Mouse (Mus musculus) cortical plate, adult 2 months (tissue): ENCODE data around the gene St3gal3. TPM values are rescaled to one million over a fixed set of nuclear protein-coding genes. Genes with fewer than 3 reads are reported as not detected.

Source experiments
- H3K27ac ChIP-seq: fragments of 200-500 bp; 2 replicates; pipeline ENCODE4 v1.5.1; 2012; ENCODE audit warnings: low read length, control low read depth, inconsistent platforms; ENCODE audit not compliant: insufficient read depth
- H3K4me1 ChIP-seq: fragments of 200-500 bp; 2 replicates; pipeline ENCODE4 v1.6.1; 2011; ENCODE audit warnings: low read length; ENCODE audit not compliant: control insufficient read depth, insufficient read depth
- H3K4me3 ChIP-seq: fragments of 200-500 bp; 2 replicates; pipeline ENCODE4 v1.5.1; 2011; ENCODE audit warnings: mild to moderate bottlenecking, low read length, control low read depth; ENCODE audit not compliant: insufficient read depth
- CTCF ChIP-seq: fragments of 200-500 bp; IDR thresholded peaks from 2 replicates; pipeline ENCODE4 v1.5.1; 2011; ENCODE audit warnings: mild to moderate bottlenecking, control low read depth, low read length; ENCODE audit not compliant: insufficient read depth; ENCODE audit errors: extremely low read depth
- POLR2A ChIP-seq: fragments of 200-500 bp; IDR thresholded peaks from 2 replicates; pipeline ENCODE4 v1.6.1; 2011; ENCODE audit warnings: mild to moderate bottlenecking, low read length, control low read depth; ENCODE audit not compliant: insufficient read depth; ENCODE audit errors: extremely low read depth
- polyA plus RNA-seq: library from polyadenylated mRNA; depleted of rRNA; stranded (reverse); fragments of >200 nt; gene quantifications from 2 replicates; pipeline ENCODE4 v1.2.3, GENCODE M21; 2012

Gene St3gal3
- polyA plus RNA-seq, 1 experiment = 52.3 TPM

DNA sequence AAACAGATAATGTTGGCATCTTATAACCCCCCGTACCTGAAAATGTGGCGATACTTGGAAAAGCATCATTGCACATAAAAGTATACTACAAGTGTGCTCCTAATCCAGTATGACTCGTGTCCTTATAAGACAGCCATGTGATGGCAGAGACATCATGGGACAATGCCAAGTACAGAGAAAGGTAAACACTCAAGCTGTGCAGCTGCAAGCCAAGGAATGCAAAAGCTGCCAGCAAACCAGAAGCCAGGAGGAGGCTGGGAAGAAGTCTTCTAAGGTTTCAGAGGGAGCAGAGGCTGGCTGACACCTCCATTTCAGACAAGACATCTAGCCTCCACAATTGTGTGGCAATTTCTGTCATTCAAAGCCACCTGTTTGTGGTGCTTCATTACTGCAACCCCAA lies 228.5 kb downstream of the St3gal3 start:
- no peak overlapping the region for H3K27ac ChIP-seq
- H3K4me1 ChIP-seq = peaks cover 14% of the 10 kb centered on the region; the same call in 1 of the 2 replicates
- TF ChIP-seq POLR2A = no peak
- no peak for TF ChIP-seq CTCF
- H3K4me3 ChIP-seq = no peak overlapping the region

GRCm38 (mm10) chr4:117904761-117905160 lies 230.0 kb downstream of the St3gal3 start:
- Histone ChIP-seq H3K27ac (no peak overlapping the region), H3K4me3 (no peak overlapping the region), H3K4me1 (peaks cover 14% of the 10 kb centered on the region; the same call in 1 of the 2 replicates)
- TF ChIP-seq POLR2A (no peak), CTCF (no peak)

- Histone ChIP-seq H3K27ac (no peak overlapping the region), H3K4me3 (no peak overlapping the region), H3K4me1 (peaks cover 12% of the 10 kb centered on the region; the same call in 1 of the 2 replicates)
- TF ChIP-seq POLR2A (no peak), CTCF (no peak)
Measured at GRCm38 (mm10) chr4:117904094-117904493, 230.6 kb downstream of the St3gal3 start.

GRCm38 (mm10) chr4:117898111-117898510 lies 236.6 kb downstream of the St3gal3 start:
- no peak overlapping the region for H3K4me3 ChIP-seq
- no peak overlapping the region for H3K27ac ChIP-seq
- H3K4me1 ChIP-seq = no peaks in the 10 kb centered on the region
- no peak for TF ChIP-seq CTCF
- no peak for TF ChIP-seq POLR2A

DNA sequence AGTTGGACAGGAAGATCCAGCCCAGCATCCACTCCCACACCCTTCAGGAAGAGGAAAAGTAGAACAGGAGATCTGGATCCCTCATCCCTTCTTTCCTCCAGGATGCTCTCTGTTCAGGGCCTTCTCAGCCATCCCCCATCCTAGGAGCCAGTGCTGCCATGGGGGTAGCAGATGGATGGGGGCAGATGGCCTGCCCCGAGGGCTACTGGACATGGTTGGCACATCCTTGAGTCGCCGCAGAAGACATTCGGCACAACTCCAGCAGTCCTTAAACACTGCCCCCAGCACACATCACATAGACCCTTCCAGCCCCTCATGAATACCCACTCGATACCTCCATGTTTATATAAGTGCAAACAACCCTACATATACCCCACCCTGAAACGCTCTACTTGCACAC lies 238.7 kb downstream of the St3gal3 start:
- Histone ChIP-seq H3K27ac (no peak overlapping the region), H3K4me1 (no peaks in the 10 kb centered on the region), H3K4me3 (no peak overlapping the region)
- TF ChIP-seq CTCF = no peak
- TF ChIP-seq POLR2A = no peak

DNA sequence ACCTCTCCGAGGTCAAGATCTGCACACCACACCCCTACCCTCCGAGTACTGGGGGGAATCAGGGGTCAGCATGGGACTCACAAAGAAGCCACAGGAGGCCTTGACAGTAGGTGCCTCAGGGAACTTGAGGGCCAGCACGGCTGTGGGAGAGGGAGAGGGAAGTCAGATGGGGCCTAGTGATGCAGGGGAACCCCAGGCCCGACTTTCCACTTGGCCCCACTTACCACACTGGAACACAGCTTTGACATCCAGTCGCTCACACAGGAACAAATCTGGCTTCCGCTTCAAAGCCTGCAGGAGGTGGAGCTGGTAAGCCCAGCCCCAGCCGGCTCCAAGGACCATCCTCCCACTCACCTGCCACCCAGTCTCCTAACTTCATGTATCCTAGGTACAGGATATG lies 239.4 kb downstream of the St3gal3 start:
- no peaks in the 10 kb centered on the region for H3K4me1 ChIP-seq
- no peak overlapping the region for H3K27ac ChIP-seq

GRCm38 (mm10) chr4:117894601-117895000 lies 240.1 kb downstream of the St3gal3 start:
- no peaks in the 10 kb centered on the region for H3K4me1 ChIP-seq
- no peak for TF ChIP-seq POLR2A
- no peak for TF ChIP-seq CTCF
- no peak overlapping the region for H3K4me3 ChIP-seq
- no peak overlapping the region for H3K27ac ChIP-seq

More for the DNA sequence above, 239.4 kb downstream of the St3gal3 start:
- H3K4me3 ChIP-seq = no peak overlapping the region
- TF ChIP-seq CTCF = no peak
- TF ChIP-seq POLR2A = no peak

- no peak for TF ChIP-seq POLR2A
- H3K4me1 ChIP-seq = no peaks in the 10 kb centered on the region
- no peak overlapping the region for H3K27ac ChIP-seq
- H3K4me3 ChIP-seq = no peak overlapping the region
Measured at GRCm38 (mm10) chr4:117893376-117893775, 241.3 kb downstream of the St3gal3 start.

DNA sequence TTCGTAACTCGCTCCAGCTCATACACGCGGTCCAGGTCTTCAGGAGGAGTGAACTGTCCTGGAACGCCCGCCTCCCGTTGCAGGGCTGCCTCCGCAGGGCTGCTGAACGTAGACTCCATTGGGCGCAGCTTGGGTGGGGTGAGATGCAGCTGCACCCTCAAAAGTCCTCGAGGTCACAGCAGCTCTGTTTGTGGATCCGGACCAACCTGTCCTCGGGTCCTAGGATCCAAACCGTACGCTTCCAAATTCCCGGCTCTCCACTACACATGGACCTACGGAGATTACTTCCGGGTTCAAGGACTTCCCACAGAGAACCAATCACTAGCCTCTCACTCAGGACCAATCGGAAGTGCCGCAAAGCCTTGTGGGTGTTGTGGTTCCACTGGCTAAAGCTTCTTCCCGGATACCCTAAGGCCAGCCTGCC lies 243.0 kb downstream of the St3gal3 start, which contains the start of gene Dph2:
Dph2 (minus strand) TSS at position 295 of the 424 bp plus-strand sequence.
- Histone ChIP-seq H3K4me3 (peak within 1 kb of the TSS; percentile 66), H3K4me1 (no peaks in the 10 kb centered on the region), H3K27ac (no peak within 1 kb of the TSS)
- TF ChIP-seq POLR2A (no peak), CTCF (no peak)

DNA sequence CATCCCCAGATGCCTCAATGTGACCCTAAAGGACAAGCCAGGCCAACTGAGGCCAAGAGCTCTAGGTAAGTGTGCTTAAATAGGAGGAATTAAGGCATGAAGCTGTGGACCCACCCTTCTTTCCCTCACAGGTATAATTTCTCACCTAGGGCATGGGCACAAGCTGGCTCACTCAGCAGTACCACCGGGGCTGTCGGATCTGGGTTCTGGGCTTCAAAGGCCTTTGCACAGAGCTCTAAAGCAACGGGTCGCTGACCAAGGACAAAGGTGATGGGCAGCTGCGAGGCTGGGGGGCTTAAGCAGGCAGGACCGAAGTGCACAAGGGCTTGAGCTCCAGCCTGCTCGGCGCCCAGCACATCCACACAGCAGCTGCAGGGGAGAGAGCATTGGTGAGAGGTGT lies 244.0 kb downstream of the St3gal3 start:
- Histone ChIP-seq H3K4me1 (no peaks in the 10 kb centered on the region), H3K27ac (no peak overlapping the region), H3K4me3 (no peak overlapping the region)
- TF ChIP-seq POLR2A = no peak
- TF ChIP-seq CTCF = no peak
